Mouse (Mus musculus) thymus, adult 2 months (tissue): ENCODE results near the gene Syt1.

ENCODE experiments used
- CTCF ChIP-seq: fragments of 200-500 bp; IDR thresholded peaks from 2 replicates; pipeline ENCODE4 v1.5.1; 2012; ENCODE audit warnings: mild to moderate bottlenecking, control low read depth, low read length, moderate library complexity, borderline replicate concordance; ENCODE audit not compliant: control insufficient read depth, poor library complexity, insufficient read depth; ENCODE audit errors: extremely low read depth
- POLR2A ChIP-seq: fragments of 200-500 bp; IDR thresholded peaks from 2 replicates; pipeline ENCODE4 v1.6.1; 2012; ENCODE audit warnings: mild to moderate bottlenecking, low read length, control low read depth, moderate library complexity; ENCODE audit not compliant: control insufficient read depth, poor library complexity, insufficient read depth; ENCODE audit errors: extremely low read depth

- TF ChIP-seq CTCF (no peak), POLR2A (no peak)
Observed at GRCm38 (mm10) chr10:108581555-108582396, 429.0 kb downstream of the Syt1 start.
